Mouse (Mus musculus) liver, adult 2 months (tissue): Measurements from ENCODE around the gene Pten. TPM values are rescaled to one million over a fixed set of nuclear protein-coding genes. Genes with fewer than 3 reads are reported as not detected.
A peak's percentile ranks its signal among the peaks of the same experiment; 100 is the strongest.

Source experiments
- DNase-seq: peaks from one replicate; pipeline ENCODE4 v3.0.0-alpha.2; 2011; ENCODE audit warnings: low read depth, low spot score; ENCODE audit errors: extremely low read depth
- H3K27ac ChIP-seq: fragments of 200-500 bp; replicated peaks from 2 replicates; pipeline ENCODE4 v1.5.1; 2012; ENCODE audit warnings: low read depth, mild to moderate bottlenecking, control low read depth, inconsistent platforms, low read length; ENCODE audit not compliant: insufficient read depth
- H3K27me3 ChIP-seq: fragments of 200-500 bp; 2 replicates; pipeline ENCODE4 v1.6.1; 2012; ENCODE audit warnings: mild to moderate bottlenecking, moderate library complexity, low read length, inconsistent platforms; ENCODE audit not compliant: control insufficient read depth, insufficient read depth
- H3K36me3 ChIP-seq: fragments of 200-500 bp; 2 replicates; pipeline ENCODE4 v1.6.1; 2012; ENCODE audit warnings: low read length, inconsistent platforms; ENCODE audit not compliant: control insufficient read depth, insufficient read depth
- H3K4me1 ChIP-seq: fragments of 200-500 bp; 2 replicates; pipeline ENCODE4 v1.6.1; 2011; ENCODE audit warnings: low read length; ENCODE audit not compliant: control insufficient read depth, insufficient read depth
- H3K4me3 ChIP-seq: fragments of 200-500 bp; 2 replicates; pipeline ENCODE4 v1.5.1; 2011; ENCODE audit warnings: low read depth, mild to moderate bottlenecking, control low read depth, low read length, moderate library complexity; ENCODE audit not compliant: insufficient read depth
- H3K79me2 ChIP-seq: fragments of 200-500 bp; 2 replicates; pipeline ENCODE4 v1.6.1; 2012; ENCODE audit warnings: inconsistent platforms, mild to moderate bottlenecking, low read length, moderate library complexity; ENCODE audit not compliant: control insufficient read depth, insufficient read depth
- H3K9ac ChIP-seq: fragments of 200-500 bp; 2 replicates; pipeline ENCODE4 v1.6.1; 2012; ENCODE audit warnings: low read depth, mild to moderate bottlenecking, control low read depth, inconsistent platforms, low read length
- CTCF ChIP-seq: fragments of 200-500 bp; IDR thresholded peaks from 2 replicates; pipeline ENCODE4 v1.5.1; 2011; ENCODE audit warnings: low read depth, low read length, control low read depth
- POLR2A ChIP-seq: fragments of 200-500 bp; IDR thresholded peaks from 2 replicates; pipeline ENCODE4 v1.6.1; 2011; ENCODE audit warnings: low read length, control low read depth; ENCODE audit not compliant: insufficient read depth; ENCODE audit errors: extremely low read depth
- WGBS: fragments of 180-500 bp; shearing (Covaris S2); methylation state at CpG from one replicate; pipeline ENCODE4 v1.1.7; 2018; 5-methylcytosine and 5-hydroxymethylcytosine counted together
- polyA plus RNA-seq: library from polyadenylated mRNA; depleted of rRNA; stranded (reverse); fragments of >200 nt; gene quantifications from 2 replicates; pipeline ENCODE4 v1.2.3, GENCODE M21; 2012
- total RNA-seq: library from RNA; depleted of rRNA; stranded (reverse); fragments of >200 nt; gene quantifications from 2 replicates; pipeline ENCODE4 v1.2.3, GENCODE M21; 2014

Pten gene
- total and polyA plus RNA-seq, 2 experiments: 12.9 to 78.4 TPM

- Histone ChIP-seq H3K9ac (no peak overlapping the region), H3K79me2 (peaks cover 6% of the 10 kb centered on the region; the same call in 1 of the 2 replicates), H3K27ac (no peak overlapping the region), H3K4me3 (no peak overlapping the region), H3K4me1 (peaks cover 7% of the 10 kb centered on the region), H3K36me3 (no peaks in the 10 kb centered on the region), H3K27me3 (no peaks in the 10 kb centered on the region)
- no peak for TF ChIP-seq POLR2A
- TF ChIP-seq CTCF: peak; percentile 96
- 2% methylated on average over 3 of the region's 3 CpGs for WGBS
- DNase-seq: peak; percentile 65
Measured at GRCm38 (mm10) chr19:32715201-32715600, 42.1 kb upstream of the Pten start.

DNA sequence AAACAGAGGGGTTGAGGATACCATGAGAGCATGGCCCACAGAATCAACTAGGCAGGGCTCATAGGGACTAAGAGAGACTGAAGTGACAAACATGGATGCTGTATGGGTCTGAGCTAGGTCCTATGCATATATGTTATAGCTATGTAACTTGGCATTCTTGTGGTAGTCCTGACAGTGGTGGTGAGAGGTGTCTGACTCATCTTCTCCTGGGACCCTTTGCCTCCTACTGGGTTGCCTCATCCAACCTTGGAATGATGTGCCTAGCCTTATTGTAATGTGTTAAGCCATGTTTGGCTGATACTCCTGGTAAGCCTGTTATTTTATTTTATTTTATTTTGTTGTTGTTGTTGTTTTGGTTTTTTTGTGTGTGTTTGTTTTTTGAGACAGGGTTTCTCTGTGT, 41.6 kb upstream of the Pten start:
- Histone ChIP-seq H3K9ac (no peak overlapping the region), H3K36me3 (no peaks in the 10 kb centered on the region), H3K79me2 (peaks cover 3% of the 10 kb centered on the region; the same call in 1 of the 2 replicates), H3K4me1 (peaks cover 4% of the 10 kb centered on the region; the same call in 1 of the 2 replicates), H3K27ac (no peak overlapping the region), H3K4me3 (no peak overlapping the region), H3K27me3 (no peaks in the 10 kb centered on the region)
- DNase-seq: no peak
- TF ChIP-seq CTCF (no peak), POLR2A (no peak)

DNA sequence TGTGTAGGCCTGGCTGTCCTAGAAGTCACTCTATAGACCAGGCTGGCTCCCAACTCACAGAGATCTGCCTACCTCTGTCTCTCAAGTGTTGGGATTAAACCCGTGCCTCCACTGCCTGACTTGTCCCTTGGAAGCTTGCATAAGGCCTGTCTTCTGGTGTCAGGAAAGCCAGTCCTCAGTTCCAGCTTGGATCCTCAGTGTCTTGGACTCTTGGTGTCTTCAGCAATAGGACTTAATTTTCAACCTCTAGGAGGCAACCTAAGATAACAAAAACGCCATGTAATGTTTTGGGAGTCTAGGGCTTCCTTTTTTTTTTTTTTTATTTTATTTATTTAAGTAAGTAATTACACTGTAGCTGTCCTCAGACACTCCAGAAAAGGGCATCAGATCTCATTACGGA, 39.7 kb upstream of the Pten start:
- Histone ChIP-seq H3K27ac (no peak overlapping the region), H3K9ac (no peak overlapping the region), H3K4me1 (no peaks in the 10 kb centered on the region), H3K27me3 (no peaks in the 10 kb centered on the region), H3K4me3 (no peak overlapping the region), H3K36me3 (no peaks in the 10 kb centered on the region), H3K79me2 (no peaks in the 10 kb centered on the region)
- TF ChIP-seq CTCF (no peak), POLR2A (no peak)
- peak; percentile 37 for DNase-seq
- WGBS: 60% methylated on average over 3 of the region's 3 CpGs

DNA sequence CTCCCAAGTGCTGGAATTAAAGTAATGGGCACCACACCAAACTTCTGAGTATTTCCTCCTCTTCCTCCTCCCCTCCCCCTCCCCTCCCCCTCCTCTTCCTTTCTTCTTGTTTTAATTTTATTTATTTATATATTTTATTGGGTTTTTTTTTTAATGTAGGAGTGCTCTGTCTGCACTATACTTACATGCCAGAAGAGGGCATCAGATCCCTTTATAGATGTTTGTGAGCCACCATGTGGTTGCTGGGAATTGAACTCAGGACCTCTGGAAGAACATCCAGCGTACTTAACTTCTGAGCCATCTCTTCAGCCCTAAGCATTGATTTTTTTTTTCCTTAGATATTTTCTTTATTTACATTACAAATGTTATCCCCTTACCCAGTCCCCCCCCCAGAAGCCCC, 37.0 kb upstream of the Pten start:
- no peaks in the 10 kb centered on the region for H3K4me1 ChIP-seq
- H3K9ac ChIP-seq: no peak overlapping the region
- no peak for DNase-seq
- H3K27me3 ChIP-seq: no peaks in the 10 kb centered on the region
- H3K79me2 ChIP-seq: no peaks in the 10 kb centered on the region
- TF ChIP-seq POLR2A (no peak), CTCF (no peak)
- no peak overlapping the region for H3K27ac ChIP-seq
- WGBS: 91% methylated on average over 1 of the region's 1 CpGs
- H3K4me3 ChIP-seq: no peak overlapping the region
- no peaks in the 10 kb centered on the region for H3K36me3 ChIP-seq

- TF ChIP-seq POLR2A (no peak), CTCF (no peak)
- 0 out of 2 replicates have a peak, but pooled peaks cover 3% of the 10 kb centered on the region for H3K27me3 ChIP-seq
- no peak overlapping the region for H3K27ac ChIP-seq
- H3K79me2 ChIP-seq: no peaks in the 10 kb centered on the region
- H3K4me3 ChIP-seq: no peak overlapping the region
- no peak for DNase-seq
- H3K9ac ChIP-seq: no peak overlapping the region
- 72% methylated on average over 7 of the region's 7 CpGs for WGBS
- H3K4me1 ChIP-seq: no peaks in the 10 kb centered on the region
- no peaks in the 10 kb centered on the region for H3K36me3 ChIP-seq
Measured at GRCm38 (mm10) chr19:32723817-32724216, 33.5 kb upstream of the Pten start.

GRCm38 (mm10) chr19:32726451-32727325, 30.6 kb upstream of the Pten start:
- H3K4me1 ChIP-seq: no peaks in the 10 kb centered on the region
- no peaks in the 10 kb centered on the region for H3K79me2 ChIP-seq
- 0 out of 2 replicates have a peak, but pooled peaks cover 3% of the 10 kb centered on the region for H3K27me3 ChIP-seq
- H3K4me3 ChIP-seq: no peak overlapping the region
- H3K27ac ChIP-seq: no peak overlapping the region
- no peak overlapping the region for H3K9ac ChIP-seq
- TF ChIP-seq POLR2A (no peak), CTCF (no peak)
- WGBS: 23% methylated on average over 22 of the region's 22 CpGs
- DNase-seq: no peak
- H3K36me3 ChIP-seq: no peaks in the 10 kb centered on the region
